Mouse (Mus musculus) midbrain, embryonic 15.5 days (tissue): Measurements from ENCODE around the gene Top1. TPM values are rescaled to one million over a fixed set of nuclear protein-coding genes. Genes with fewer than 3 reads are reported as not detected.

ENCODE experiments used
- microRNA-seq: library from miRNA; unstranded; fragments of <30 nt; microRNA quantifications from one replicate; pipeline ENCODE4, GENCODE M21; 2016
- polyA plus RNA-seq: library from polyadenylated mRNA; unstranded; fragments of >200 nt; fragmentation: Nextera tagmentation; extraction: Ambion mirVana; gene quantifications from 2 replicates; pipeline ENCODE4 v1.2.1, GENCODE M21; 2015

The Top1 gene
- polyA plus RNA-seq, 1 experiment from 2014 or later = 81.1 TPM

Small RNA genes within 50 kb of the gene (microRNA-seq; reads per million reads assigned to microRNA genes)
- not detected for gene Gm23968

Other genes with a start within 250 kb of the Top1 start
- 64.3 and 68.4 TPM in 2 replicates for gene Plcg1, start 85.4 kb downstream of the Top1 start, polyA plus RNA-seq
- gene Zhx3, start 227.1 kb downstream of the Top1 start, polyA plus RNA-seq = 22.3 and 22.5 TPM in 2 replicates
- gene Lpin3, start 234.8 kb downstream of the Top1 start, polyA plus RNA-seq = 0.36 and 0.59 TPM in 2 replicates